Mouse (Mus musculus) adrenal gland (tissue): ENCODE measurements at regions not wholly inside any gene's neighbourhood (a gene's known extent, or its start where the extent isn't known, plus 50 kb on each side); places are given as distances from the start of the nearest gene placed in this dataset.

Source experiments
- intact Hi-C: fragments of 180-260 bp; cut with DNase I; formaldehyde crosslinking; loops from one replicate; pipeline ENCODE4 v1.15.1; 2025

GRCm38 (mm10) chr5:33548800-33549199 lies 80.6 kb downstream of the Fam53a start:
- intact Hi-C loops = no loop called here

- intact Hi-C loops = loop anchor here (5.0 kb wide), 1 partner anchor 44 kb away; no protein-coding TSS in a partner anchor
These were observed 86.1 kb downstream of the Fam53a start for GRCm38 (mm10) chr5:33543372-33543771.

GRCm38 (mm10) chr5:33542643-33543042 lies 86.8 kb downstream of the Fam53a start:
- intact Hi-C loops = loop anchor here (5.0 kb wide), 1 partner anchor 45 kb away; no protein-coding TSS in a partner anchor

GRCm38 (mm10) chr5:33542000-33542554 lies 87.4 kb downstream of the Fam53a start:
- intact Hi-C loops = loop anchor here (5.0 kb wide), 1 partner anchor 45 kb away; no protein-coding TSS in a partner anchor

GRCm38 (mm10) chr5:33540259-33540658 lies 89.2 kb downstream of the Fam53a start:
- intact Hi-C loops = loop anchor here (5.0 kb wide), 1 partner anchor 47 kb away; no protein-coding TSS in a partner anchor

- intact Hi-C loops = no loop called here
These were observed 92.0 kb downstream of the Fam53a start for GRCm38 (mm10) chr5:33537429-33537828.

DNA sequence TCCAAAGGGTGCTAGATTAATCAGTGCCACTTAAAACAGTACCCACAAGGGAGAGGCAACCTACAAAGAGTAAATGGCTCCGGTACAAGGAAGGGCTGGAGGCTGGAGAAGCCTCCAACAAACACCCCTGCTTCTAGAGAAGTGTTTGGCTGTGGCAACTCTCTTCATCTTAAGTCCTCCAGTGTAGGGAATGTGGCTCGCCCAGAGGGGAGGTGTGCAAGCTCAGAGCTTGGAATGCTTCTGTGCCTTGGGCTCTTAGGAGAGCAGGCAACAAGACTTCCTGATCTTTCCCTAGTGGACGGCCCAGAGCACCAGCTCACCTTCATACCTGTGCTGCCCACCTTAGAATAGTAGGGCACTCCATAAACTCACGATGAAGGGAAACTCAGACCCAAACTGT lies 92.4 kb downstream of the Fam53a start:
- intact Hi-C loops = no loop called here

DNA sequence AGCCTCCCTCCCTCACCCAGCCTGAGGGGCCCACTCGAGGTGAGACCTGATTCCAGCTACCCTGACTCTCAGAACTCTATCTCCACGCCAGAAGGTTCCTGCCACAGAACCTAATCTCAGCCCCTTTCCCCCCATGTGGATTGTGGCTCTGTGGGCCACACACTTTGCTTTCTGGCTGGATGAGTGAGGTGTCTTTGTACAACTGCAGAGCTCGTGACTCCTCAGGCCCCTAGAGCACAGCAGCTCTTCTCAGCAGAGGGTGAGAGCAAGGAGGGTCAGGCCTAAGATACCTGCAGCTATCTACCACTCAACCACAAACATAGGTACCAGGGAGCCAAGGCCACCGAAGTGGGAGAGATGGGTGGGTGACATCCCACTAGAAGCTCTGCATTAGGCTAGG lies 93.2 kb downstream of the Fam53a start:
- intact Hi-C loops = no loop called here

GRCm38 (mm10) chr5:33535145-33536010 lies 94.1 kb downstream of the Fam53a start:
- intact Hi-C loops = no loop called here

DNA sequence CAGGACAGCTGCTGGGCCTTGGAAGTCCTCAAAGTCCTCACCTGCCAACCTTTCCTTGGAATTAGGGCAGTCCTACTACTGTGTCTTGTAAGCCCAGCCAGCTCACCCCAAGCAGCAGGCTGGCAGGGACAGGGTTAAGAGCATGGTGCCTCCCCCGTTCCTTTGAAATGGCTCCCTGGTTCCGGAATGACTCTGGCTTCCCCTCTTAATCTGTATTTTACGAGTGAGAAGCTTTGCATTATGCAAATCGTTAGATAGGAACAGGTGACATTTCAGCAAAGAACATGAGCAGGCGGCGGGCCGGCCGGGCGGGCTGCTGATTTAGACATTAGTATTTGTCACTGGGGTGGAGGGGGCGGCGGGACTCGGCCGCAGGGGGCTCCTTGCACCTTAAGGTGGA lies 95.1 kb downstream of the Fam53a start:
- intact Hi-C loops = no loop called here

- intact Hi-C loops = no loop called here
These were observed 96.2 kb downstream of the Fam53a start for GRCm38 (mm10) chr5:33533185-33533584.

- intact Hi-C loops = no loop called here
These were observed 97.5 kb upstream of the Nkx1-1 start for GRCm38 (mm10) chr5:33531263-33531662.

GRCm38 (mm10) chr5:33529771-33530170 lies 96.0 kb upstream of the Nkx1-1 start:
- intact Hi-C loops = no loop called here

- intact Hi-C loops = no loop called here
These were observed 95.3 kb upstream of the Nkx1-1 start for GRCm38 (mm10) chr5:33528971-33529670.

DNA sequence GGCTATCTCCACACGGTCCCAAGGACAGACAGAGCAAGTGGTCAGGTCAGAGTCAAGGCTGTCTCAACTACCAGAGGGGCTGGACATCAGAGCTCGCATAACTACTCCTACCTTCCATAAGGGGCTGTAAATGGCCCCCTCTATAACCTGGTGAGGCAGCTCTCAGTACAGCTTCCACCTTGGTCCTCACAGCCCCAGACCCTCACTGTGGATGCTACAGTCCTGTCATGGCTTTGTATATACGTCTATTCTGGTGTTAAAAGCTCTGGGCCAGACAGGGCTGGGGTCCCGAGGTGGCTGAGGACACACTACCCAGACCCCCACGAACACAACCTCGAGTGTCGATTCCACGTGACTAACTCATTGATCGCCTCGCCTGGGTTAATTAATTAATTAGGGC lies 94.0 kb upstream of the Nkx1-1 start:
- intact Hi-C loops = no loop called here

GRCm38 (mm10) chr5:33527316-33527715 lies 93.5 kb upstream of the Nkx1-1 start:
- intact Hi-C loops = no loop called here

DNA sequence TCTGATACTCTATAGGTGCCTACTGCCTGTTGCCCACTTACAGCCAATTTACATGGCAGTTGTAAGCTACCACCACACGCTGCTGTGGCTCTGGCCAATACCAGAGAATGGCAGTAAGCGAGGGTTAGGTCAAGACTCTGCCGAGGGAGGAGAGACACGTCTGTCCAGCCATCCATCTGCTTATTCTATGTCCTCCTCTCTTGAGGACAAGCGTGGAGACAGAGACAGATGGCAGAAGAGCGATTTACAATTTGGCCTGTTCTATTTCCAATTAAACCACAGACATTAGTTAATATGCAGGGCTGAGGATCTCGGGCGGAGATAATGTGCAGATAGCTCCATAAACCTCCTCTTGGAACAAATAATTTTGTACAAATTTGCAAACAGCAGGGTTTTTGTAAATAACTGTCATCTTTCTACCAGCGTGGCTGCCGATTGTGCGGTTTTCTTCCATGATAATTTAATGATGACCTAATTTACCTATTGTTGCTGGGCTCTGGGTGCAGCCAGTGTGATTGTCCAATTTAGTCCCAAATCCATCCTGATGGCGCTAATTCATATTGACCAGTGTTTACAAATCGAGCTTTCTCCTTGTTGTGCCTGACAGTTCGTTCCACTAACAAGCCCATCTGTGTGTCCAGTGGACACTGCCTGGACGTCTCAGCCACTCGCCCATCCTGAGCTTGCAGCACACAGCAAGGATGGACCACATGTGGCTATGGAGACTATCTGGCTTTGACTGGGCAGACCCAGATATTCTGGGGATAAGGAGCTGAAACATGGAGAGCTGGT lies 88.4 kb upstream of the Nkx1-1 start:
- intact Hi-C loops = no loop called here

DNA sequence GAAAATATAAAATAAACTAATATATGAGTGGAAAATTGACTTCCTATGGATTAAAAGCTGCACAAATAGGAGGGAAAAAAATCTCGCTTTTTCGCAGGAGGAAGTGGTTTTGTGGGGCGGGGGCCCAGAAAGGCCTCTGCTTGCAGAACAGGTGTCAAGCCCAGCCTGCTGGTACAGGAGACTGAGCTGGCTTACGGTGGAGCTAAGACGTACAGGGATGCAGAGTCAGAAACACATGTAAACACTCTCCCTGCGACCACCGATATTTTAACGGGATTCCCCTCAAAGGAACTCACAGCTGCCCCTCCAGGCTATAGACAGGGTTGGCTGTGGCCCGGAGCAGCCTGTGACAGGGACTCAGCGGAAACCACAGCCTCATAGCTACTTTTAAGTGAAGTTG lies 87.1 kb upstream of the Nkx1-1 start:
- intact Hi-C loops = no loop called here

- intact Hi-C loops = no loop called here
These were observed 85.6 kb upstream of the Nkx1-1 start for GRCm38 (mm10) chr5:33519394-33519793.

DNA sequence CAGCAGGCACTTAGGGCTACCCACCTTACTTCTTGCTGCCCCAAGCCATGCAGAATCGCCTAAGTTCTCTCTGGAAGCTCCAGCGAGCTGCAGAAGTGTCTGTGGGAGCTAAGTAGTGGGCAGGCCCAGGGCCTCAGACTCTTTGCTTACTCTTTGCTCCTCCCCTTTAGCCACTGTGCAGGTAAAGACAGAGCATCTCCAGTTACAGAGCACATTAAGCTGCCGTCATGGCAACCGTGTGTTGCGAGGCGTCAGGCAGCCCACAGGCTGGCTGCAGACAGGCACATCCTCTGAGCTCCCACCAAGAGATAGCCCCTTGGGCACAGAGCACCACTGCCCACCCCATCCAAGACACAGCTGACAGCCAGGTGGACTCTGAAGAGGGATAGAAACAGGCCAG lies 85.1 kb upstream of the Nkx1-1 start:
- intact Hi-C loops = no loop called here

DNA sequence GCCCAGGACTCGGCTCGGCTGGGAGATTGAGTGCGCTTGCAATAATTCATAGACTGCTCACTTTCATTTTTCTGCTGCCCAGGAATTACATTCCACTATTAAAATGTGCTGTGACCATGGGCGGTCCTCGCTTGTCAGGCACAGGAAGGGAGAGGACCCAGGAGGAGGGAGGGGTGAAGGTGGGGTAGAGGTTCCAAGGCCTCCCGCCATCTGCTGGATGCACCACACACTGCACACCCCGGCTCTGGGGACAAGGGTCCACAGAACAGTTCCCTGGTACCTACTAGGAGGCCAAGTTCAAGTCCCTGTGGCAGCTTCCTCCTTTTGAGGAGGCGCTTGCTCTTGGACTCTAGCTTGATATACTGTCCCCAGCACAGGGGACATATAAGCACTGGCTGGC lies 83.8 kb upstream of the Nkx1-1 start:
- intact Hi-C loops = no loop called here
